Comparison of ENCODE assay signal across 8 mouse cellular contexts in genomic region chr4:121230943-121231614, GRCm38 (mm10). TPM values are rescaled to one million over a fixed set of nuclear protein-coding genes. Genes with fewer than 3 reads are reported as not detected.
DNase-seq lines count a peak whose midpoint lies in the region; ATAC-seq and TF ChIP-seq lines count a peak whose summit lies in the region.

No protein-coding gene starts in this region.

- TF ChIP-seq CTCF in testis, adult 2 months (IDR thresholded peaks at IDR 0.05; ENCODE audit: control insufficient read depth, insufficient read depth, insufficient replicate concordance, low read depth, low read length) = no peak

- H3K4me1 ChIP-seq in testis, adult 2 months (ENCODE audit: control insufficient read depth, insufficient read depth, low read length) = peaks cover 4% of the 10 kb centered on the region
- H3K4me1 ChIP-seq in embryonic facial prominence, embryonic 14.5 days (ENCODE audit: control insufficient read depth, insufficient read depth, low read length) = no peaks in the 10 kb centered on the region
- H3K4me1 ChIP-seq in limb, embryonic 12.5 days (replicated peaks) = no peaks in the 10 kb centered on the region

- no peaks in the 10 kb centered on the region for H3K27me3 ChIP-seq in testis, adult 2 months (ENCODE audit: control insufficient read depth, insufficient read depth, low read length)
- no peaks in the 10 kb centered on the region; the same call in none of the 2 replicates for H3K27me3 ChIP-seq in embryonic facial prominence, embryonic 14.5 days (replicated peaks; ENCODE audit: control insufficient read depth, insufficient read depth, low read length)
- H3K27me3 ChIP-seq in limb, embryonic 12.5 days = peaks cover 13% of the 10 kb centered on the region; the same call in 1 of the 2 replicates

- no peak overlapping the region; the same call in 1 of the 2 replicates for H3K9ac ChIP-seq in embryonic facial prominence, embryonic 14.5 days (ENCODE audit: low read depth, low read length)
- H3K9ac ChIP-seq in limb, embryonic 12.5 days (replicated peaks) = no peak overlapping the region

- no peak for DNase-seq in testis, postnatal 10 days (ENCODE audit: low spot score)
- DNase-seq in embryonic facial prominence, embryonic 14.5 days (ENCODE audit: low spot score) = peak; percentile 41
- DNase-seq in right cerebral cortex, postnatal 14 days = peak; percentile 14
- DNase-seq in spleen, postnatal 14 days (ENCODE audit: low spot score in 2 of 2) = no peak
- no peak for DNase-seq in ovary, postnatal 14 days (ENCODE audit: low spot score)

- H3K36me3 ChIP-seq in testis, adult 2 months (ENCODE audit: control insufficient read depth, insufficient read depth, low read length) = no peaks in the 10 kb centered on the region
- no peaks in the 10 kb centered on the region for H3K36me3 ChIP-seq in embryonic facial prominence, embryonic 14.5 days (ENCODE audit: control insufficient read depth, insufficient read depth, low read length)
- no peaks in the 10 kb centered on the region for H3K36me3 ChIP-seq in limb, embryonic 12.5 days

- 5% methylated on average over 16 of the region's 16 CpGs for WGBS in embryonic facial prominence, embryonic 14.5 days
- WGBS in limb, embryonic 12.5 days = 3% methylated on average over 16 of the region's 16 CpGs

- H3K27ac ChIP-seq in testis, adult 2 months (ENCODE audit: control insufficient read depth, insufficient read depth, low read depth, low read length) = no peak overlapping the region
- no peak overlapping the region for H3K27ac ChIP-seq in embryonic facial prominence, embryonic 14.5 days (replicated peaks; ENCODE audit: low read depth, low read length)
- no peak overlapping the region for H3K27ac ChIP-seq in limb, embryonic 12.5 days

- no peak for TF ChIP-seq POLR2A in testis, adult 2 months (IDR thresholded peaks at IDR 0.05; ENCODE audit: control insufficient read depth, low read depth, low read length)

- no peaks in the 10 kb centered on the region for H3K9me3 ChIP-seq in embryonic facial prominence, embryonic 14.5 days (ENCODE audit: control insufficient read depth, low read length)
- no peaks in the 10 kb centered on the region for H3K9me3 ChIP-seq in limb, embryonic 12.5 days

- peak; percentile 62; the same call in 1 of the 2 replicates for ATAC-seq in embryonic facial prominence, embryonic 14.5 days (ENCODE audit: low read depth)
- no peak for ATAC-seq in limb, embryonic 12.5 days (ENCODE audit: insufficient number of reproducible peaks, insufficient read depth, low FRiP score, low TSS enrichment, low read depth)
- no peak for ATAC-seq in megakaryocyte-erythroid progenitor cell, adult 5-6 weeks (replicated peaks; ENCODE audit: low FRiP score, low TSS enrichment, poor library complexity, severe bottlenecking)

- H3K4me3 ChIP-seq in testis, adult 2 months (ENCODE audit: control insufficient read depth, low read depth, low read length) = peak overlapping the region; percentile 52
- H3K4me3 ChIP-seq in embryonic facial prominence, embryonic 14.5 days (ENCODE audit: low read depth, low read length) = no peak overlapping the region
- H3K4me3 ChIP-seq in limb, embryonic 12.5 days (replicated peaks) = peak overlapping the region; percentile 4; the same call in 1 of the 2 replicates

- peak overlapping the region; percentile 33 for H3K4me2 ChIP-seq in embryonic facial prominence, embryonic 14.5 days (ENCODE audit: low read depth, low read length)
- H3K4me2 ChIP-seq in limb, embryonic 12.5 days = peak overlapping the region; percentile 39

RNA-seq across cellular contexts. Expression of gene Rlf, which starts 16.2 kb away (rescaled TPM):
- polyA plus RNA-seq in testis, adult 2 months (2012; rRNA removed) = 3.9 and 4.7 TPM in 2 replicates
- 18.6 and 20.3 TPM in 2 replicates for polyA plus RNA-seq in embryonic facial prominence, embryonic 14.5 days (2014; fragmentation: Nextera tagmentation; extraction: Ambion mirVana)
- 36.7 and 39.4 TPM in 2 replicates for polyA plus RNA-seq in limb, embryonic 12.5 days (2016; fragmentation: Nextera tagmentation; extraction: Ambion mirVana)
- total RNA-seq in megakaryocyte-erythroid progenitor cell, adult 5-6 weeks (2014; fragmentation: Nextera tagmentation) = 28.6 and 29.1 TPM in 2 replicates
- 42.0 and 43.0 TPM in 2 replicates for total RNA-seq in megakaryocyte-erythroid progenitor cell, adult 5-6 weeks (2017)

Comparison
In these comparisons a context has a peak if more than half of its experiments do, and no peak if none do; other contexts are left out.
1. DNase-seq: peak in embryonic facial prominence, embryonic 14.5 days (single experiment) and right cerebral cortex, postnatal 14 days (single experiment); none in testis, postnatal 10 days (single experiment), spleen, postnatal 14 days (0 of 2) and ovary, postnatal 14 days (single experiment).